Mouse (Mus musculus) layer of hippocampus, adult 18-20 months (tissue): ENCODE results near the gene Fn1. TPM values are rescaled to one million over a fixed set of nuclear protein-coding genes. Genes with fewer than 3 reads are reported as not detected.

Experiments used
- total RNA-seq, 2 experiments: library from RNA; stranded (reverse); gene quantifications; 2 replicates each; pipeline ENCODE4 v1.2.3; 2021

The Fn1 gene
- total RNA-seq, 2 experiments from 2014 or later: 35.2 to 39.9 TPM

Other genes starting within 250 kb of the Fn1 start
- under 1 TPM; 0.13 to 0.25 TPM for gene Abca12, start 238.3 kb downstream of the Fn1 start, total RNA-seq
- gene Atic, start 96.0 kb downstream of the Fn1 start, total RNA-seq: 10 to 100 TPM; 32.9 to 38.5 TPM